Mouse (Mus musculus): Measurements from ENCODE around the gene Zfhx3.

The Zfhx3 gene

GRCm38 (mm10) chr8:108244636-108245494 is 302.4 kb downstream of the Zfhx3 start:
- no peak for DNase-seq

GRCm38 (mm10) chr8:108245575-108245974 is 303.1 kb downstream of the Zfhx3 start:
- DNase-seq, result no peak

GRCm38 (mm10) chr8:108246035-108246933 is 303.8 kb downstream of the Zfhx3 start:
- no peak for DNase-seq

- DNase-seq, result no peak
These were observed 304.5 kb downstream of the Zfhx3 start for GRCm38 (mm10) chr8:108246934-108247417.

- no peak for DNase-seq
These were observed 322.2 kb downstream of the Zfhx3 start for GRCm38 (mm10) chr8:108264593-108265160.

GRCm38 (mm10) chr8:108277960-108278359 is 335.5 kb downstream of the Zfhx3 start:
- DNase-seq, result no peak

GRCm38 (mm10) chr8:108281981-108282380 is 339.5 kb downstream of the Zfhx3 start:
- DNase-seq, result no peak

- DNase-seq, result no peak
These were observed 343.7 kb downstream of the Zfhx3 start for GRCm38 (mm10) chr8:108286117-108286516.

- DNase-seq, result no peak
These were observed 358.6 kb downstream of the Zfhx3 start for GRCm38 (mm10) chr8:108300964-108301615.

GRCm38 (mm10) chr8:108301654-108302053 is 359.2 kb downstream of the Zfhx3 start:
- DNase-seq, result no peak

- no peak for DNase-seq
These were observed 362.9 kb downstream of the Zfhx3 start for GRCm38 (mm10) chr8:108305368-108305767.

GRCm38 (mm10) chr8:108309525-108310246 is 367.2 kb downstream of the Zfhx3 start:
- no peak for DNase-seq

- DNase-seq, result no peak
These were observed 372.6 kb downstream of the Zfhx3 start for GRCm38 (mm10) chr8:108315046-108315445.

- no peak for DNase-seq
These were observed 375.2 kb downstream of the Zfhx3 start for GRCm38 (mm10) chr8:108317532-108318093.

GRCm38 (mm10) chr8:108327711-108328110 is 385.3 kb downstream of the Zfhx3 start:
- DNase-seq, result no peak

- no peak for DNase-seq
These were observed 405.9 kb downstream of the Zfhx3 start for GRCm38 (mm10) chr8:108348352-108348751.

GRCm38 (mm10) chr8:108348776-108349175 is 406.3 kb downstream of the Zfhx3 start:
- DNase-seq, result no peak

- DNase-seq, result no peak
These were observed 412.8 kb downstream of the Zfhx3 start for GRCm38 (mm10) chr8:108355119-108355777.

- DNase-seq, result no peak
These were observed 419.0 kb downstream of the Zfhx3 start for GRCm38 (mm10) chr8:108361402-108361801.

GRCm38 (mm10) chr8:108362421-108362820 is 420.0 kb downstream of the Zfhx3 start:
- no peak for DNase-seq

- no peak for DNase-seq
These were observed 421.0 kb downstream of the Zfhx3 start for GRCm38 (mm10) chr8:108363435-108363834.
